Mouse (Mus musculus): ENCODE results near the gene Cxcr5.
"Not testable (repeated sequence)": the region's sequence is repeated elsewhere in the genome, so short reads cannot be mapped to it uniquely, and the experiment has no call there.

Cxcr5 gene

DNA sequence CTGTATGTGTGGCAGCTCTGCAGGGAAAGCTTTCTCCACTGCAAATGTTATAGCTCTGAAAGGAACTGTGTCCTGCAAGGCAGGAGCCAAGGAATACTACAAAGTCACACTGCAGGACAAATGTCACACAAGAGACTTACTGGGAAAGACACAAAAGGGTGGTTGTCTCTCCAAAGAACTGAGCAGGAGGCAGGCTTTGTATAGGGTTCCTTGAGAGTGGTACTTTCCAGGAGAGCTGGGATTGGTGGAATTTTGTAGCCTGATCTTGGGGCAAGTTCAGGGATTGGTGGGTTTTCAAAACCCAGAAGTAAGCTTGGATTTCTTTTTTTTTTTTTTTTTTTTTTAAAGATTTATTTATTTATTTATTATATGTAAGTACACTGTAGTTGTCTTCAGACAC, 27.4 kb upstream of the Cxcr5 start:
- intact Hi-C loops (cut with DNase I) = no loop called here

DNA sequence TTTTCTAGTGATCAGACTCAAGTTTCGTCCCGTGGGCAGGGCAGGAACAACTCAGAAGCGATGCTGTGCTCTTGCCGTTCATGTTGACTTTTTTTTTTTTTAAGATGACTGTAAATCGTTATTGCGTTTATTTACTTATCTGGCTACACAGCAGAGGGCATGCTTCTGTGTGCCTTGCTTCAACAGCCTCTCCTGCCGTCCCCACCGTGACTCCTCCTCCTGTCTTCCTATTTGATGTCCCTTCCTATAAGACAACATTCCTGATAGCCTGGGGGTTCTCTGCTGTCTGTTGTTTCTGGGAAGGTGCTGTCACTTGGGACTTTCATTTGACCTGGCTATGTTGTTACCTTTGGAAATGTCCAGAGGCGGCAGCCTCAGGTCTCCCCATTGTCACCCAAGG, 26.9 kb upstream of the Cxcr5 start:
- intact Hi-C loops (cut with DNase I) = no loop called here

DNA sequence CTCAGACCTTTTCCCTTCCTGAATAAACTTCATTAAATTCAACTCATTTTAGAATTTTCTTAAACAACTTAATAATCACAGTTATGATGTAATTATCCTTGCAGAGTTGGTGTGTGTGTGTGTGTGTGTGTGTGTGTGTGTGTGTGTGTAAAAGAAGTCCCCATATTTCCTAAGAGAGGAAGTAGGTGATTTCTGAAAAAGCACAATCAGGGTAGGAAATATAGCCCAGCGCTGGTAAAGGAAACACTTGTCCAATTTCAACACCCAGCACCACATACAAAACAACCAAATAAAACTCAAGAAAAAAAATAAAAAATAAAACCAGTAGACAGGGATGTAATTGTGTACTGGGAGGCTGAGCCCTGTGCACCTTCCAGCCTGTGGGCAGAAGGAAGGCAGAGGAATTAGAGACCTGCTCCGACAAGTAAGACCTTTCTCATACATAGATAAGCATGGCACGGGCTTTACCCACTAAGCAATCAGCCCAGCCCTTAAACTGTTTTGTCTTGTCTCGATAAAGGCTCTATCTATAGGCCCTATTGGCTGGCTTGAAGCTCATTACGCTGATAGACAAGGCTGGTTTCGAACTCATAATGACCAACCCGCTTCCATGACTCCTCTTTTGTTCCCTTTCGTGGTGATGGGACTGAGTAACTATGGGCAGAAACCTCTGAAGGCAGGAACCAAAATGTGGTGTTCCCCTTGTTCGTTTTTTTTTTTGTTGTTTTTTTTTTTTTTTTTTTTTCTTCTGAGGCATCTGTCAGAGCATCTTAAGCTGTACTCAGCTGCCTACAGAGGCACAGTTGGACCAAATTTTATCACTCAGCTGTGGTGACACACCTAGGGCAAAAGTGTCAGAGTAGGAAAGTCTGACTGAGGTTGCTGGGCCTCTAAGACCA, 25.8 kb upstream of the Cxcr5 start:
- intact Hi-C loops (cut with DNase I) = no loop called here

DNA sequence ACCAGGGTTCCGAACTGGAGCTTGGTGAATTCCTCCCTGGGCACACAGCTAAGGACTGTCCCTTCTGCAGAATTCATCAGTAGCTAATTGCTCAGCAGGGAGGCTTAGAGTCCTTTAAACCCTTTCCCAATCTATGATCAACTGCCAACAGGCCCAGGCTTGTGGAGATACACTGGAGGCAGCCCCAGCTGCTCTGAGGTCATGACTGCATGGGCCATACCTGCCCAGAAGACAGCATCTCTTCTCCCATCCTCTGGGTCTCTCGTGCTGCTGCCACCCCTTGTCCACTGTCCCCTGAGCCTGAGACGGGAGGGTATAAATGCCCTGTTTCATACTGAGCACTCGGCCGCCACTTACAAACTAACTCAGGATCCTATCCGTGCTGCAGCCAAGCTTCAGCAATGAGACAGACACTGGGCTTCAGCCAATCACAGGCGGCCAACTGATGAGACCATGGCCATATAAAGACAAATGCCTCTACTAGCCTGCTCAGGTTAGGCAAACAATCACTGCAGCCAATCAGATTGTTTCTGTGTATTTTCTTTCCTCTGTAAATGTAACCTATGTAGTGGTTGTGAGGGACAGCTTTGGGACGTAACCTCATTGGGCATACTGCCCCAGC, 25.1 kb upstream of the Cxcr5 start:
- intact Hi-C loops (cut with DNase I) = no loop called here

- intact Hi-C loops (cut with DNase I) = no loop called here
Observed at GRCm38 (mm10) chr9:44582390-44582789, 20.7 kb upstream of the Cxcr5 start.

DNA sequence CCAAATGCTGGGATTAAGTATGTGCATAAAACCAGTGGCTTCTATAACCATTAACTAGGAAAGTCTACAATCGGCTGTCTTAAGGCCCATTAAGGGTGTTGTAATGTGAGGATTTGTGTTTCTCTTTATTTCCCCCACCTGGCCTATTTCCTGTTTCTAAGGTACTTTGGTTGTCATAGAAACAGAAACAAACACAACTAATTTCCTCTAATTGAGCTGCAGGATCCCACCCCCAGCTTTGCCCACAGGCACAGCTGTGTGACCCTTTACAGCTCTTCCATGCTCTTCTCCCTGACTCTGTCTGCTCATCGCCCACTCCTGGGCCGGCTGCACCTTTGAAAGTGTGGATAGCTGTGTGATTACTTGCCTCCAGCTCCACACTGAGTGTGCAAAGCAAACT, 19.7 kb upstream of the Cxcr5 start:
- intact Hi-C loops (cut with DNase I) = no loop called here

DNA sequence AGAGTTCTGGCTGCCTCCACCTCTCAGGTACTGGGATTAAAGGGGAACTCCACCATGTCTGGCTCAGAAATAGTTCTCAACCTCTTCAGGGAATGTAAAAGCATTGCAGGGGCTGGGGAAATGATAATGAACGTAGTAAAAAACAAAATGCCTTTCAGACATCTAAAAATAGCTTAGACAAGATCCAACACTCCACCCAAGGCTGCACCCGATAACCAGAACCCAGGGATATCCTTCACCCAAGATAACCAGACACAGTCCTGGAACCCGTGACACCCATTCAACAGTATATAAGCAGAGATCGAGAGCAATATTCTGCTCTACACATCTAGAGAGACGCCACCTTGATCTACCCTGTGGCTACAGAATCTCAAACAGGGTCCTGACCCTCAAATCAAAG, 18.4 kb upstream of the Cxcr5 start:
- intact Hi-C loops (cut with DNase I) = no loop called here

- intact Hi-C loops (cut with DNase I) = no loop called here
Observed at GRCm38 (mm10) chr9:44579392-44579791, 17.7 kb upstream of the Cxcr5 start.

- intact Hi-C loops (cut with DNase I) = not testable (repeated sequence)
Observed at GRCm38 (mm10) chr9:44576046-44576445, 14.4 kb upstream of the Cxcr5 start.

DNA sequence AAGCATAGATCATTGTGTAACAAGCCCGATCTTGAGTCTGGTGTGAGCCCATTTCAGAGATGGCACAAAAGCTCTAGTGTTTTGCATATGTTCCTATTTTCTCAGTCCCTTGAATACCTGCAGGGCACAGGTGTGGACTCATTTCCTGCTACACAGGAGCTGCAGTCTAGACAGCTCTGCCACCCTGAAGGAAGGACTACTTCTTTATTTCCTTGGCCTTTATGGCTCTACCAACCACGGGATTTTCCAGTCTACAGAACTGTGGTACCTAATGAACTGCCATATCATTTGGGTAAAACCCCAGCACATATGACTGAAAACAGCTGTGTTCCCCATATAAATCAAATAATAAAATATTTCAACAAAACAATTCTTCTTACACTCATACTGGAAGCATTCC, 13.4 kb upstream of the Cxcr5 start:
- intact Hi-C loops (cut with DNase I) = no loop called here

DNA sequence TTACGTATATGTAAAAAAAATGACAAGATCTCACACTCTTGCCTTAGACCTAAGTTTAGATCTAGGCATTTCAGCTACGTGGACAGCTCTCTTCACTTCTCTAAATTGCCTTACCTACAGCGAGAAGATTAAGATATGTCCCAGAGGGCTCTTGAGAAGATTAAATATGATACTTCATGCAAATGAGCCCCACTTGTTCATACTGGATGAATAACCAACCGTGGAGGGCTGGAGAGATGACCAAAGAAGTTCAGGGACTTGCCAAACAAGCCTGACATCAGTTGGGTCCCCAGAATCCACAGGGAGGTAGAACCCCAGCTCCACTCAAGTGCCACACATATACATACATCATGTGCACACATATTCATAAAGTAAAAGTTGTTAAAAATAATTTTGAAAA, 11.6 kb upstream of the Cxcr5 start:
- intact Hi-C loops (cut with DNase I) = no loop called here

DNA sequence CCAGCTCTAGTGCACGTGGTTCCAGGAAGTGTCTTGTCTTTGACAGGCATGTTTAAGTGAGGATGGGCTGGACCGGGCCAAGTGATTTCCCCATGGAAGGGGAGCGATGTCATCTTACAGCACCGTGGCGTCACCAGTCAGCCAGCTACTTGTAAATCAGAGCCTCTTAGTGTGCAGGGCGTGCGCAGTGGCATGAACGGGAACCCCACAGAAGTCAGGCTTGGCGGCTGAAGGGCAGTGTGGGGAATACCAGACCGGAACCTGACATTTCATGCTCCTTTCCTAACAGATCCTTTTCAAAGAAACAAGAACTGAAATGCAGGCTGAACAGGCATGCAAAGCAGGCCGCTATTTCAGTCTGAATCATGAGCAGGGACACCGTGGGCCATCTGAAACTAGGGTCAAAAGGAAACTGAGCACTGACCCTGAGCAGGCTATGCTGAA, 9.3 kb upstream of the Cxcr5 start:
- intact Hi-C loops (cut with DNase I) = no loop called here

GRCm38 (mm10) chr9:44568083-44568455, 6.4 kb upstream of the Cxcr5 start:
- intact Hi-C loops (cut with DNase I) = no loop called here

DNA sequence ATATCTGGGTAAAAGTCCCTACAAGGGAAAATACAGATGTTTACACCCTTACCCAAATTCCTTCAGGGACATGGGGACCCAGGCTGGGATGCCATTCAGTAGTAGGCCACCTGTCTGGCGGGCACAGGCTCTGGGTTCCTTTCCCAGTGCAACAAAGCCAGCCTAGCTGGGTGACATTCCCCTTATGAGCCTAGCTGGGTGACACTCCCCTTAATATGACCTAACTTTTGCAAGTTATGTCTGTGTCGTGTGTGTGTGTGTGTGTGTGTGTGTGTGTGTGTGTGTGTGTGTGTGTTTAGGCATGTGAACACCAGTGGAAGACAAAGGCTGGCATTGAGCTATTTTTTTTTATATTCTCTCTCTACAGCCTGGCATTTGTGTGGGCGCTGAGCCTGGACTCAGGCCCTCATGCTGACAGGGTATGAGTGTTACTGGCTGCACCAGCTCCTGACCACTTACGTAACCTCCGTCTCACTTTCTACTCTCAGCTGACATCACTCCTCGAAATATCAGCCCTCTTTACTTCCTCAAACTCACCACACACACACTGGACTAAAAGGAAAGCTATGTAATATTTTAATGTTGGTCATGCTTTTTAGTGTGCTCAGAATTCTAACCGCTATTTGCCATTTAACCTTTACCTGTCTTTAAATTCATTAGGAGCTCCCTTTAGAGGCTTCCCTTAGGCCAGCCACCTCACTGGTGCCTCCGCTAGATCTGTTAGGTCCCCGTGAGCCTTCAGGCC, 5.8 kb upstream of the Cxcr5 start:
- intact Hi-C loops (cut with DNase I) = no loop called here

DNA sequence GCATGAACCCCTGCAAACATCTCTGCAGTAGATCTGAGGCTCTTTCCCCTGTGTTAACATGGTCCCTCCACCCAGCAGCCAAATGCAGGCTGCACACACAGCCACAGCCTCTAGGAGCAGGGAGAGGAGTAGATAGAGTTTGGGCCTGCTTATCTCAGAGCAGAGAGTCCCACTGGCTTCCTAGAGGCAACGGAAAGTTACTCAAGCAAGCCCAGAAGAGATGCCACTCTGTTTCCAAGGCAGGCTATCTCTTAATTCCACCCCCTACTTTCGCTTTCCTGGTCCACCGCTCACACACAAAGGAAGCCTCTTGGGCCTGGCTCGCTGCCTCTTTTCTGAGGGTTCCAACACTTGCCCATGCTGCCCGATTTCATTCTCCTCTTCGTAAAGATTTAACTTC, 3.7 kb upstream of the Cxcr5 start:
- intact Hi-C loops (cut with DNase I) = no loop called here

GRCm38 (mm10) chr9:44562936-44563335, 1.3 kb upstream of the Cxcr5 start:
- intact Hi-C loops (cut with DNase I) = no loop called here

DNA sequence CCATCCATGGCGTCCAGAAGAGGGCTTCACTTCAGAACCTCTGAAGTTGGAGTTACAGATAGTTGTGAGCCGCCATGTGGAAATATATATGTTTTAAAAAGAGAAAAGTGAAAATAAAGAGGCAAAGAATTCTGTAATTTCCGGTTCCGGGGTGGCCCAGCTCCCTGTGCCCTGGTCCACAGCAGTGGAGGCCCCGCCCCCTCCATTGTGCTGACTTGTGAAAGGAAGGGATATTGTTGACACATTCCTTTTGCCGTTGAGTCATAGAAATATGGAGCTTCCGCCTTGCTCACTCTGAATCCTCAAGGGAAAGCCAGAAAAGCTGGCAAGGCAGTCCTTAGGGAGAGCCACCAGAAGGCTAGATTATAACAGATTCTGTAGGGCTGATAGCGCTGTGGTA, 9.5 kb downstream of the Cxcr5 start:
- intact Hi-C loops (cut with DNase I) = no loop called here

- intact Hi-C loops (cut with DNase I) = no loop called here
Observed at GRCm38 (mm10) chr9:44551138-44551537, 10.5 kb downstream of the Cxcr5 start.

GRCm38 (mm10) chr9:44548412-44549152, 13.1 kb downstream of the Cxcr5 start:
- intact Hi-C loops (cut with DNase I) = no loop called here

- intact Hi-C loops (cut with DNase I) = no loop called here
Observed at GRCm38 (mm10) chr9:44544986-44545385, 16.7 kb downstream of the Cxcr5 start.

DNA sequence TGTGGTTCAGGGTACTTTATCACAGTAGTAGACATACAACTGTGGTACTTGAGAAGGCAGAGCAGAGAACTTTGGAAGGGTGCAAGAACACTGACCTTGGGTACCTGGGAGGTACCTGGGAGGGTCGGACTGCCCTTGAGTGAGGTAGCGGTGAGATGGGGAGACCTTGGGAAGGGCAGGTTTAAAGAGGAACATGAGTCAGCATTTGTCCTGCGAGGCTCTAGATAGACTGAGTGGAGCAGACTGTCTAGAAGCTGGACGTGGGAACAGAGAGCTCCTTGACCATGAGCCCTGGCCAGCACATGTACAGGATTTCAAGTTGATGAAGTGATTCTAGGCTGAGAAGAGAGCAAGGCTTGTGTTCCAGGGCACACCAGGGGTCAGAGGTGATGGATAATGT, 19.3 kb downstream of the Cxcr5 start:
- intact Hi-C loops (cut with DNase I) = no loop called here

DNA sequence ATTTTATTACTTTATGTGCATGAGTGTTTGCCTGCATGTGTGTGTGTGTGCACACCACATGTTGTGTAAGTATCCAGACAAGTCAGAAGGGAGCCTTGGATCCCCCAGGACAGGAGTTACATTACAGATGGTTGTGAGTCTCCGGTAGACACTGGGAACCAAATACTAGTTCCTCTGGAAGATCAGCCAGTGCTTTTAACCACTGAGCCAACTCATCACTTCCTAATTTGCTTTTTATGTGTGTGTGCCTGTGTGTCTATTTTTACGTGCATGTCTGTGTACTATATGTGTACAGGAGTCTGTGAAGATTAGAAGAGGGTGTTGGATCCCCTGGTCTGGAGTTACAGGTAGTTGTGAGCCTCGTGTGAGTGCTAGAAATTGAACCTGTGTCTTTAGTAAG, 21.0 kb downstream of the Cxcr5 start:
- intact Hi-C loops (cut with DNase I) = no loop called here
